Mouse (Mus musculus) myocyte (in vitro differentiated cells): Measurements from ENCODE around the gene Tmem89. TPM values are rescaled to one million over a fixed set of nuclear protein-coding genes. Genes with fewer than 3 reads are reported as not detected.

Experiments
- H3K27me3 ChIP-seq: one replicate; pipeline ENCODE4 v1.6.1; 2011; ENCODE audit not compliant: control insufficient read depth, insufficient read depth, insufficient read length
- H3K36me3 ChIP-seq: one replicate; pipeline ENCODE4 v1.6.1; 2011; ENCODE audit not compliant: control insufficient read depth, insufficient read depth
- H3K4me2 ChIP-seq: one replicate; pipeline ENCODE4 v1.6.1; 2011; ENCODE audit warnings: low read depth, control low read depth
- H3K4me3 ChIP-seq: one replicate; pipeline ENCODE4 v1.5.1; 2011; ENCODE audit warnings: mild to moderate bottlenecking, control low read depth, moderate library complexity
- H3K79me2 ChIP-seq: one replicate; pipeline ENCODE4 v1.6.1; 2011; ENCODE audit not compliant: control insufficient read depth, insufficient read depth
- H3ac ChIP-seq: one replicate; pipeline ENCODE4 v1.6.1; 2011; ENCODE audit not compliant: control insufficient read depth, insufficient read length
- CEBPB ChIP-seq: IDR thresholded peaks from 2 replicates; pipeline ENCODE4 v1.6.1; 2011; ENCODE audit warnings: mild to moderate bottlenecking, moderate library complexity; ENCODE audit not compliant: poor library complexity, insufficient read depth, severe bottlenecking
- E2F4 ChIP-seq: IDR thresholded peaks from one replicate; pipeline ENCODE4 v1.6.1; 2011; ENCODE audit warnings: mild to moderate bottlenecking, control low read depth, moderate library complexity; ENCODE audit not compliant: insufficient read depth
- MAX ChIP-seq: IDR thresholded peaks from one replicate; pipeline ENCODE4 v1.6.1; 2011; ENCODE audit warnings: low read depth, mild to moderate bottlenecking, control low read depth
- MYOD1 ChIP-seq, 3 experiments: IDR thresholded peaks; one replicate each; pipeline ENCODE4 v1.6.1; 2011; ENCODE audit warnings: control low read depth in 2 of 3, low read depth in 2 of 3, mild to moderate bottlenecking in 2 of 3, moderate library complexity in 1 of 3; ENCODE audit not compliant: insufficient read length in 2 of 3, control insufficient read depth in 1 of 3
- MYOG ChIP-seq, 3 experiments: IDR thresholded peaks; one replicate each; pipeline ENCODE4 v1.6.1; 2011; ENCODE audit warnings: control low read depth in 2 of 3, low read depth in 2 of 3, mild to moderate bottlenecking in 2 of 3; ENCODE audit not compliant: insufficient read length in 2 of 3, control insufficient read depth in 1 of 3, insufficient read depth in 1 of 3
- POLR2A ChIP-seq: IDR thresholded peaks from one replicate; pipeline ENCODE4 v1.6.1; 2011; ENCODE audit warnings: low read depth, mild to moderate bottlenecking, control low read depth, moderate library complexity; ENCODE audit not compliant: insufficient read length
- POLR2AphosphoS2 ChIP-seq: IDR thresholded peaks from one replicate; pipeline ENCODE4 v1.6.1; 2011; ENCODE audit warnings: low read depth, control low read depth; ENCODE audit not compliant: insufficient read length
- REST ChIP-seq: IDR thresholded peaks from one replicate; pipeline ENCODE4 v1.6.1; 2011; ENCODE audit warnings: mild to moderate bottlenecking, control low read depth, moderate library complexity; ENCODE audit not compliant: insufficient read depth, insufficient read length
- SRF ChIP-seq: IDR thresholded peaks from one replicate; pipeline ENCODE4 v1.6.1; 2011; ENCODE audit warnings: low read depth; ENCODE audit not compliant: control insufficient read depth, insufficient read length
- TCF12 ChIP-seq: IDR thresholded peaks from one replicate; pipeline ENCODE4 v1.6.1; 2011; ENCODE audit warnings: mild to moderate bottlenecking, control low read depth; ENCODE audit not compliant: poor library complexity, insufficient read depth, severe bottlenecking
- TCF3 ChIP-seq: IDR thresholded peaks from one replicate; pipeline ENCODE4 v1.6.1; 2011; ENCODE audit warnings: low read depth, control low read depth; ENCODE audit not compliant: insufficient read length
- USF1 ChIP-seq: IDR thresholded peaks from one replicate; pipeline ENCODE4 v1.6.1; 2011; ENCODE audit warnings: low read depth, mild to moderate bottlenecking, control low read depth, moderate library complexity
- polyA plus RNA-seq: library from polyadenylated mRNA; unstranded; fragments of >200 nt; fragmentation: generic; extraction: Trizol; gene quantifications from one replicate; pipeline ENCODE4 v1.2.1, GENCODE M21; 2012; ENCODE audit warnings: missing spikeins

The Tmem89 gene
- polyA plus RNA-seq, 1 experiment, result not detected

DNA sequence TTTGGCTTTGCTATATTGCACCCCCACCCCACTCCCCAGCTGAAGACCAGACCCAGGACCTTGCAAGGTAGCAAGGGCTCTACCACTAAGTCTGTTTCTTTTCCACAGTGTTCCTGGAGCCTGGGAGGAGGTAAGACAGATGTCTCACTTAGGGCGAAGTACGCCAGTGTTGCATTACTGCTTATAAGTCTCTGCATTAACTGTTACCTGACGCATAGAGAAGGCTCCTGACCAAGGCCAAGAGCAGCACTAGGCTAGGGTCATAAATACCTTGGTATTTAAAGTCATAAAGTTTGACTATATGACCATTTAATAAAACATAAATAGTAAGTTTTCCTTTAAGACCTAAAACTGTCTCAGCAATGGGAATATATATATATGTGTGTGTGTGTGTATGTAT lies 14.0 kb downstream of the Tmem89 start:
- peaks cover 35% of the 10 kb centered on the region for H3K27me3 ChIP-seq
- no peak overlapping the region for H3K4me3 ChIP-seq
- TF ChIP-seq MYOD1 (IDR thresholded peaks at IDR 0.05; ENCODE audit: control insufficient read depth in 1 of 3, insufficient read length in 2 of 3, low read depth in 2 of 3) (no peak), POLR2AphosphoS2 (no peak), POLR2A (no peak)
- H3ac ChIP-seq, result no peak overlapping the region
- H3K79me2 ChIP-seq, result no peaks in the 10 kb centered on the region
- H3K4me2 ChIP-seq, result no peak overlapping the region
- no peaks in the 10 kb centered on the region for H3K36me3 ChIP-seq

GRCm38 (mm10) chr9:108935991-108936390 lies 21.6 kb downstream of the Tmem89 start:
- Histone ChIP-seq H3K36me3 (peaks cover 22% of the 10 kb centered on the region), H3K4me2 (peak overlapping the region; percentile 27), H3ac (peak overlapping the region; percentile 55), H3K27me3 (peaks cover 8% of the 10 kb centered on the region), H3K79me2 (peaks cover 38% of the 10 kb centered on the region), H3K4me3 (peak overlapping the region; percentile 89)
- TF ChIP-seq SRF (no peak), MYOD1 (IDR thresholded peaks at IDR 0.05; ENCODE audit: control insufficient read depth in 1 of 3, insufficient read length in 2 of 3, low read depth in 2 of 3) (no peak), E2F4 (no peak), POLR2AphosphoS2 (no peak), CEBPB (no peak), USF1 (no peak), MAX (no peak), REST (no peak), TCF3 (no peak), POLR2A (no peak), MYOG (IDR thresholded peaks at IDR 0.05; ENCODE audit: control insufficient read depth in 1 of 3, insufficient read depth in 1 of 3, insufficient read length in 2 of 3, low read depth in 2 of 3) (no peak), TCF12 (no peak)

GRCm38 (mm10) chr9:108936418-108937364 lies 22.3 kb downstream of the Tmem89 start, which contains the start of gene Uqcrc1:
Uqcrc1 (plus strand) TSS chr9:108936633.
- Histone ChIP-seq H3K79me2 (peaks cover 42% of the 10 kb centered on the region), H3K4me3 (peak within 1 kb of the TSS; percentile 89), H3K36me3 (peaks cover 22% of the 10 kb centered on the region), H3K27me3 (peaks cover 8% of the 10 kb centered on the region), H3ac (peak within 1 kb of the TSS; percentile 55), H3K4me2 (peak within 1 kb of the TSS; percentile 74)
- TF ChIP-seq MYOD1 (IDR thresholded peaks at IDR 0.05; ENCODE audit: control insufficient read depth in 1 of 3, insufficient read length in 2 of 3, low read depth in 2 of 3) (peak in 1 of 3 experiments; percentile 30), POLR2A (peak; percentile 99), E2F4 (no peak), POLR2AphosphoS2 (peak; percentile 94), CEBPB (no peak), TCF3 (no peak)

- Histone ChIP-seq H3K4me2 (no peak overlapping the region), H3K36me3 (peaks cover 40% of the 10 kb centered on the region), H3ac (no peak overlapping the region), H3K27me3 (no peaks in the 10 kb centered on the region), H3K79me2 (peaks cover 11% of the 10 kb centered on the region), H3K4me3 (no peak overlapping the region)
- TF ChIP-seq POLR2AphosphoS2 (no peak), E2F4 (no peak)
Measured at GRCm38 (mm10) chr9:108945111-108945510, 30.7 kb downstream of the Tmem89 start.

- Histone ChIP-seq H3ac (no peak overlapping the region), H3K36me3 (peaks cover 37% of the 10 kb centered on the region), H3K79me2 (peaks cover 8% of the 10 kb centered on the region), H3K27me3 (no peaks in the 10 kb centered on the region), H3K4me2 (no peak overlapping the region), H3K4me3 (no peak overlapping the region)
- TF ChIP-seq USF1, result no peak
- no peak for TF ChIP-seq POLR2A
- no peak for TF ChIP-seq E2F4
- TF ChIP-seq TCF12, result no peak
- TF ChIP-seq SRF, result no peak
- no peak for TF ChIP-seq POLR2AphosphoS2
- TF ChIP-seq REST, result no peak
- TF ChIP-seq TCF3, result no peak
- no peak for TF ChIP-seq MYOG (IDR thresholded peaks at IDR 0.05; ENCODE audit: control insufficient read depth in 1 of 3, insufficient read depth in 1 of 3, insufficient read length in 2 of 3, low read depth in 2 of 3)
- no peak for TF ChIP-seq MAX
- TF ChIP-seq MYOD1 (IDR thresholded peaks at IDR 0.05; ENCODE audit: control insufficient read depth in 1 of 3, insufficient read length in 2 of 3, low read depth in 2 of 3), result no peak
- no peak for TF ChIP-seq CEBPB
Measured at GRCm38 (mm10) chr9:108945608-108946007, 31.2 kb downstream of the Tmem89 start.
